Mouse (Mus musculus): Measurements from ENCODE around the gene Fbxl14.

Gene Fbxl14

DNA sequence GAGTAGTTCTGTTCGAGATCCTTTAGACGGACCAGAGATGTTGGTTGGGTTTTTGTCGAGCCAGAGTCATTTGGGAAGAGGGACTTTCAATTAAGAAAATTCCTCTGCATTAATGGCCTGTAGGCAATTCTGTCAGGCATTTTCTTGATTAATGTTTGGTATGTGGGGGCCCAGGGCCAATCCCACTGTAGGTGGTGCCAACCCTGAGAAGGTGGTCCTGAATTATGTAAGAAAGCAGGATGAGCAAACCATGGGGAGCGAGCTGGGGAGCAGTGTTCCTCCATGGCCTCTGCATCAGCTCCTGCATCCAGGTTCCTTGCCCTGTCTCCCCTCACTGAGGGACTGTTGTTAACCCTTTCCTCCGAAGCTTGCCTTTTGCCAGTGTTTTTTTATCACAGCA is 34.0 kb downstream of the Fbxl14 start:
- in situ Hi-C loops (cut with MboI; ENCODE audit: low pct_unique_long_range_greater_than_20kb in 1 of 2, low sequenced_read_pairs in 2 of 2, unreplicated experiment in 1 of 2) = no loop called here

- in situ Hi-C loops (cut with MboI; ENCODE audit: low pct_unique_long_range_greater_than_20kb in 1 of 2, low sequenced_read_pairs in 2 of 2, unreplicated experiment in 1 of 2) = no loop called here
Observed at GRCm38 (mm10) chr6:119514085-119514484, 34.6 kb downstream of the Fbxl14 start.

DNA sequence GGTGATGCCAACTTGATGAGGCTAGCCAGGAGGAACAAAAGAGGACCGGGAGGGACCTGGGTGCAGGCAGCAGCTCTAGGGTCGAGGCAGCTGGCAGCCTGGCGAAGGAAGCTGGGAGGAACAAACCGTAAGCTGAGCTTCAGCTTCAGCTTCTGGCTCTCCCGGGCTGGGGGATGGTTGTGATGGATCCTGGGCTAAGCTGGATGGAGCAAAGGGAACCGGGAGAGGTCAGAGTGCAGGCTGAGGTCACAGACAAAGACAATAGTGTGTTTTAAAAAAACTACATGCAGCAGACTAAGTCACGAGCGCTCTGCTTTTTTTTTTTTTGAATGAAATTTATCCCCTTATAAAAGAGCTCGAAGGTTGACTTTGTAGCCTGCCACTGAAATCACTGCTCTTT is 41.3 kb downstream of the Fbxl14 start:
- in situ Hi-C loops (cut with MboI; ENCODE audit: low pct_unique_long_range_greater_than_20kb in 1 of 2, low sequenced_read_pairs in 2 of 2, unreplicated experiment in 1 of 2) = no loop called here

GRCm38 (mm10) chr6:119521482-119521900 is 42.0 kb downstream of the Fbxl14 start:
- in situ Hi-C loops (cut with MboI; ENCODE audit: low pct_unique_long_range_greater_than_20kb in 1 of 2, low sequenced_read_pairs in 2 of 2, unreplicated experiment in 1 of 2) = no loop called here

DNA sequence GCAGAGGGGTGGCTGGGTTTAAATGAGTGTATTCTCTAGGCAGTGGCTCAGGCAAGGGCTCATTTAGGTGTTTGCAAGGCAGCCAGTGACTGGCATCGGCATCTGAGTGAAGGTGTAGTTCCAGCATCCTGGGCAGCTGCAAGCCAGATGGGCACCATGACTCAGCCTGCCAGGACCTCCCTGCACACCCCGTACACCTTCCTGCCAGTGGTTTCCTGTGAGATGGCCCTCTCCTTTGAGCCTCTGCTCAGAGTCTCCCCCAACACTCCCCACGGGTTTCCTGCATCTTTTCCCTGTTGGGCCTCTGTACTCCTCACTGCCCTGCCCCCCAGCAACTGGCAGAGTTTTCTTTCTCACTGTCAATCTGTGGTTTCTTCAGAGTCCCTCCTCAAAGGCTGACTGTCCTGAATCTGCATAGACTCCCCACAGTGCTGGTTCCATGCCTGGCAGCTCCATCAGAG is 42.5 kb downstream of the Fbxl14 start:
- in situ Hi-C loops (cut with MboI; ENCODE audit: low pct_unique_long_range_greater_than_20kb in 1 of 2, low sequenced_read_pairs in 2 of 2, unreplicated experiment in 1 of 2) = no loop called here

- in situ Hi-C loops (cut with MboI; ENCODE audit: low pct_unique_long_range_greater_than_20kb in 1 of 2, low sequenced_read_pairs in 2 of 2, unreplicated experiment in 1 of 2) = no loop called here
Observed at GRCm38 (mm10) chr6:119526498-119526897, 47.0 kb downstream of the Fbxl14 start.

GRCm38 (mm10) chr6:119529659-119530058 is 50.2 kb downstream of the Fbxl14 start:
- in situ Hi-C loops (cut with MboI; ENCODE audit: low pct_unique_long_range_greater_than_20kb in 1 of 2, low sequenced_read_pairs in 2 of 2, unreplicated experiment in 1 of 2) = no loop called here
